Mouse (Mus musculus) CD4-positive, CD25-positive, alpha-beta regulatory T cell, adult 4 months (primary cell): ENCODE results near the gene Olfr352. TPM values are rescaled to one million over a fixed set of nuclear protein-coding genes. Genes with fewer than 3 reads are reported as not detected.

Experiments
- ATAC-seq: one replicate; pipeline ENCODE4 v1.8.0; 2017
- polyA plus RNA-seq, 2 experiments: library from polyadenylated mRNA; unstranded; fragments of 100-300 nt; shearing (Covaris generic); gene quantifications; one replicate each; pipeline ENCODE4 v1.2.1; 2017

Olfr352 gene
- polyA plus RNA-seq = not detected

- ATAC-seq = no peak
These were observed at the start of gene Olfr352 for GRCm38 (mm10) chr2:36868160-36868559. Gene Olfr352 (plus strand): TSS chr2:36868460.

- ATAC-seq = no peak
These were observed 22.2 kb upstream of the Olfr352 start, which contains the start of gene Olfr350 for GRCm38 (mm10) chr2:36846010-36846409. Gene Olfr350 (plus strand): TSS chr2:36846310.

GRCm38 (mm10) chr2:36862560-36862959 lies 5.7 kb upstream of the Olfr352 start, which contains the start of gene Olfr351:
Gene Olfr351 (minus strand): TSS chr2:36862660.
- ATAC-seq = no peak

GRCm38 (mm10) chr2:36892836-36893235 lies 24.6 kb downstream of the Olfr352 start, which contains the start of gene Olfr353:
Gene Olfr353 (minus strand): TSS chr2:36892936.
- ATAC-seq = no peak

GRCm38 (mm10) chr2:36897114-36897513 lies 28.9 kb downstream of the Olfr352 start:
- ATAC-seq = no peak

- ATAC-seq = no peak
These were observed 37.1 kb downstream of the Olfr352 start, which contains the start of gene Olfr354 for GRCm38 (mm10) chr2:36905380-36905779. Gene Olfr354 (plus strand): TSS chr2:36905680.

Other genes starting within 250 kb of the Olfr352 start
- not detected for gene Olfr345, start 228.4 kb upstream of the Olfr352 start, polyA plus RNA-seq
- gene Olfr346, start 182.7 kb upstream of the Olfr352 start, polyA plus RNA-seq = not detected
- gene Olfr347, start 136.6 kb upstream of the Olfr352 start, polyA plus RNA-seq = not detected
- not detected for gene Olfr348, start 84.2 kb upstream of the Olfr352 start, polyA plus RNA-seq
- not detected for gene Olfr50, start 77.9 kb upstream of the Olfr352 start, polyA plus RNA-seq
- gene Olfr3, start 51.4 kb upstream of the Olfr352 start, polyA plus RNA-seq = not detected
- not detected for gene Olfr350, start 22.1 kb upstream of the Olfr352 start, polyA plus RNA-seq
- not detected for gene Olfr351, start 5.8 kb upstream of the Olfr352 start, polyA plus RNA-seq
- not detected for gene Olfr353, start 24.5 kb downstream of the Olfr352 start, polyA plus RNA-seq
- under 1 TPM in 1 of 2 experiments, not detected in 1; 0.09 TPM for gene Olfr354, start 37.2 kb downstream of the Olfr352 start, polyA plus RNA-seq
- gene Olfr355, start 60.4 kb downstream of the Olfr352 start, polyA plus RNA-seq = under 1 TPM in 1 of 2 experiments, not detected in 1; 0.44 TPM
- not detected for gene Olfr356, start 68.7 kb downstream of the Olfr352 start, polyA plus RNA-seq
- gene Olfr357, start 125.4 kb downstream of the Olfr352 start, polyA plus RNA-seq = not detected
- gene Olfr358, start 140.9 kb downstream of the Olfr352 start, polyA plus RNA-seq = not detected
- not detected for gene Olfr360, start 197.3 kb downstream of the Olfr352 start, polyA plus RNA-seq
- not detected for gene Olfr361, start 220.8 kb downstream of the Olfr352 start, polyA plus RNA-seq
- gene Olfr362, start 249.4 kb downstream of the Olfr352 start, polyA plus RNA-seq = not detected